Mouse (Mus musculus): ENCODE results near the gene Clic5.

DNA sequence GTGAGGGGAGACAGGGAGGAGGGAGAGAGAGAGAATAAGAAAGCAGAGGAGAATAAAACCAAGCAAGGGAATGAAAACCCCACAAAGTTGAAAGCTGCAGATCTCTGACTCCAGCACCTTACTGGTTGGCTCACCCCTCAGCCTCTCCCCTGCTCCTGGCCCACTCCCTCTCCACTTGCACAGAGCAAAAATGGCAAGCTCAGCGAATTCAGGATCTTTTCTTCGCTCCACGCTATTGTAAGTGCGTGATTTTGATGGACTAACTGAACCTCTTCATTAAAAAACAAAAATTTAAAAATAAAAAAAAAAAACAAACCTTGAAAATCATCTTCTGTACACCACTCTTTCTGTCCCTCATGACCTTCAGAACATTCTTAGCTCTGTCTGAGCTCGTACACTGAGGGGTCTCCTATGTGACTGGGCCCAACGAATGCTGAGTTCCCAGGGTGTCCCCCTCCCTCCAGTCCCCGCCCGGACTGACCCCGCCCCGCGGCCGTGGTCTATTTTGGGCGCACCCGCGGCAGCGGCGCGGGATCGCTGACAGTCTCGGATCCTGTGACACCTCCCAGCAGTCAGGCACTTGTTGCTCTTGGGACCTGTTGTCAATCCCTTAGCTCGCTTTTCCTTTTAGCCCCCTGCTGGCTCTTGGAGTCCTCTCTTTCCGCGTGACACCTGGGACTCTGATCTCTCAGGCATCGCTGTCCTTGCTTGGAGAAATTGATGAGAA is at the start of gene Clic5:
- TF ChIP-seq POLR2A (IDR thresholded peaks at IDR 0.05; ENCODE audit: extremely low read depth, insufficient read depth, low read length), result no peak
- TF ChIP-seq CTCF (IDR thresholded peaks at IDR 0.05; ENCODE audit: extremely low read depth, insufficient read depth, low read length), result no peak
